Mouse (Mus musculus) MEL (cell line): ENCODE measurements around the gene Nek3. TPM values are rescaled to one million over a fixed set of nuclear protein-coding genes. Genes with fewer than 3 reads are reported as not detected.
A peak's percentile ranks its signal among the peaks of the same experiment; 100 is the strongest.

ENCODE experiments used
- DNase-seq: peaks from one replicate; pipeline ENCODE4 v3.0.0; 2011; ENCODE audit warnings: low read depth, low spot score
- H3K27ac ChIP-seq: 2 replicates; pipeline ENCODE4 v1.5.1; 2012; ENCODE audit warnings: low read depth, mild to moderate bottlenecking, control low read depth, low read length, moderate library complexity; ENCODE audit not compliant: control insufficient read depth
- H3K27me3 ChIP-seq, 2 experiments: fragments of 150-350 bp in 1 of 2; sonication (generic) in 1 of 2; 2 replicates each; pipeline ENCODE4 v1.6.1; 2012; ENCODE audit warnings: low read length in 2 of 2, mild to moderate bottlenecking in 2 of 2, improper control_type of control experiment in 1 of 2, moderate library complexity in 1 of 2; ENCODE audit not compliant: insufficient read depth in 2 of 2, control insufficient read depth in 1 of 2
- H3K36me3 ChIP-seq, 2 experiments: 2 replicates each; pipeline ENCODE4 v1.6.1; 2012 to 2014; ENCODE audit warnings: low read length in 2 of 2, improper control_type of control experiment in 1 of 2, inconsistent platforms in 1 of 2, mild to moderate bottlenecking in 1 of 2; ENCODE audit not compliant: insufficient read depth in 2 of 2, control insufficient read depth in 1 of 2
- H3K4me1 ChIP-seq, 2 experiments: fragments of 150-350 bp in 1 of 2; sonication (generic) in 1 of 2; 2 replicates each; pipeline ENCODE4 v1.6.1; 2012; ENCODE audit warnings: low read length in 2 of 2, improper control_type of control experiment in 1 of 2, mild to moderate bottlenecking in 1 of 2; ENCODE audit not compliant: insufficient read depth in 2 of 2, control insufficient read depth in 1 of 2
- H3K4me3 ChIP-seq, 2 experiments: fragments of 150-350 bp in 1 of 2; sonication (generic) in 1 of 2; 2 replicates each; pipeline ENCODE4 v1.5.1; 2012; ENCODE audit warnings: low read depth in 2 of 2, low read length in 2 of 2, mild to moderate bottlenecking in 2 of 2, moderate library complexity in 2 of 2, control low read depth in 1 of 2, improper control_type of control experiment in 1 of 2; ENCODE audit not compliant: control insufficient read depth in 1 of 2, insufficient read depth in 1 of 2
- H3K79me2 ChIP-seq: 2 replicates; pipeline ENCODE4 v1.6.1; 2012; ENCODE audit warnings: mild to moderate bottlenecking, low read length, moderate library complexity; ENCODE audit not compliant: control insufficient read depth, poor library complexity, insufficient read depth
- H3K9ac ChIP-seq: 2 replicates; pipeline ENCODE4 v1.6.1; 2012; ENCODE audit warnings: low read depth, mild to moderate bottlenecking, control low read depth, low read length, moderate library complexity; ENCODE audit not compliant: control insufficient read depth, poor library complexity, severe bottlenecking
- H3K9me3 ChIP-seq: fragments of 150-350 bp; sonication (generic); replicated peaks from 2 replicates; pipeline ENCODE4 v1.6.1; 2012; ENCODE audit warnings: mild to moderate bottlenecking, low read length, improper control_type of control experiment, moderate library complexity; ENCODE audit not compliant: insufficient read depth
- CTCF ChIP-seq, 3 experiments: IDR thresholded peaks in 2 of 3; conservative IDR thresholded peaks in 1 of 3; 2 replicates each; pipeline ENCODE4 v1.5.1; 2011 to 2012; ENCODE audit warnings: low read length in 3 of 3, low read depth in 2 of 3, mild to moderate bottlenecking in 2 of 3, improper control_type of control experiment in 1 of 3, inconsistent platforms in 1 of 3, mixed read lengths in 1 of 3, moderate library complexity in 1 of 3; ENCODE audit not compliant: control insufficient read depth in 1 of 3, insufficient read depth in 1 of 3, poor library complexity in 1 of 3, severe bottlenecking in 1 of 3
- ETS1 ChIP-seq: IDR thresholded peaks from 2 replicates; pipeline ENCODE4 v1.6.1; 2012; ENCODE audit warnings: low read depth, mild to moderate bottlenecking, inconsistent platforms, low read length, improper control_type of control experiment, moderate library complexity
- HCFC1 ChIP-seq: IDR thresholded peaks from 2 replicates; pipeline ENCODE4 v1.6.1; 2012; ENCODE audit warnings: low read depth, mild to moderate bottlenecking, inconsistent platforms, low read length, improper control_type of control experiment, moderate library complexity
- KAT2A ChIP-seq: conservative IDR thresholded peaks from 2 replicates; pipeline ENCODE4 v1.6.1; 2012; ENCODE audit warnings: low read depth, low read length, improper control_type of control experiment, inconsistent platforms
- MAZ ChIP-seq: IDR thresholded peaks from 2 replicates; pipeline ENCODE4 v1.6.1; 2012; ENCODE audit warnings: low read depth, mild to moderate bottlenecking, inconsistent platforms, low read length, improper control_type of control experiment
- MEF2A ChIP-seq: IDR thresholded peaks from 2 replicates; pipeline ENCODE4 v1.6.1; 2014; ENCODE audit warnings: low read depth, mild to moderate bottlenecking, inconsistent platforms, low read length, improper control_type of control experiment; ENCODE audit not compliant: poor library complexity, insufficient replicate concordance, severe bottlenecking; ENCODE audit errors: extremely low read depth
- MXI1 ChIP-seq: IDR thresholded peaks from 2 replicates; pipeline ENCODE4 v1.6.1; 2011; ENCODE audit warnings: mild to moderate bottlenecking, low read depth, low read length, improper control_type of control experiment
- NELFE ChIP-seq: IDR thresholded peaks from 2 replicates; pipeline ENCODE4 v1.6.1; 2011; ENCODE audit warnings: low read depth, low read length, improper control_type of control experiment
- NRF1 ChIP-seq: IDR thresholded peaks from 2 replicates; pipeline ENCODE4 v1.6.1; 2014; ENCODE audit warnings: low read depth, mild to moderate bottlenecking, inconsistent platforms, low read length, improper control_type of control experiment, moderate library complexity; ENCODE audit not compliant: poor library complexity, insufficient read depth, severe bottlenecking
- POLR2A ChIP-seq, 2 experiments: IDR thresholded peaks; 2 replicates each; pipeline ENCODE4 v1.6.1; 2011 to 2012; ENCODE audit warnings: low read length in 2 of 2, mild to moderate bottlenecking in 2 of 2, control low read depth in 1 of 2, improper control_type of control experiment in 1 of 2, low read depth in 1 of 2, moderate library complexity in 1 of 2; ENCODE audit not compliant: control insufficient read depth in 1 of 2, insufficient read depth in 1 of 2, poor library complexity in 1 of 2
- POLR2AphosphoS2 ChIP-seq: IDR thresholded peaks from 2 replicates; pipeline ENCODE4 v1.6.1; 2011; ENCODE audit warnings: low read length, improper control_type of control experiment
- RAD21 ChIP-seq: IDR thresholded peaks from 2 replicates; pipeline ENCODE4 v1.6.1; 2011; ENCODE audit warnings: mild to moderate bottlenecking, low read depth, low read length, improper control_type of control experiment
- SIN3A ChIP-seq: IDR thresholded peaks from 2 replicates; pipeline ENCODE4 v1.6.1; 2012; ENCODE audit warnings: low read length, improper control_type of control experiment, inconsistent platforms
- SMC3 ChIP-seq: IDR thresholded peaks from 2 replicates; pipeline ENCODE4 v1.6.1; 2011; ENCODE audit warnings: low read depth, low read length, improper control_type of control experiment
- TAL1 ChIP-seq: IDR thresholded peaks from 2 replicates; pipeline ENCODE4 v1.6.1; 2012; ENCODE audit warnings: mild to moderate bottlenecking, inconsistent platforms, low read length, moderate library complexity, mixed read lengths
- TBP ChIP-seq: IDR thresholded peaks from 2 replicates; pipeline ENCODE4 v1.8.0; 2011; ENCODE audit warnings: low read depth, low read length, improper control_type of control experiment
- TCF12 ChIP-seq: IDR thresholded peaks from 2 replicates; pipeline ENCODE4 v1.6.1; 2014; ENCODE audit warnings: low read depth, mild to moderate bottlenecking, inconsistent platforms, low read length, improper control_type of control experiment, moderate library complexity
- USF2 ChIP-seq, 2 experiments: IDR thresholded peaks; 2 replicates each; pipeline ENCODE4 v1.6.1; 2011 to 2012; ENCODE audit warnings: improper control_type of control experiment in 2 of 2, low read length in 2 of 2, borderline replicate concordance in 1 of 2, inconsistent platforms in 1 of 2, low read depth in 1 of 2, mild to moderate bottlenecking in 1 of 2; ENCODE audit not compliant: insufficient read depth in 1 of 2
- ZC3H11A ChIP-seq: IDR thresholded peaks from 2 replicates; pipeline ENCODE4 v1.6.1; 2012; ENCODE audit warnings: low read depth, mild to moderate bottlenecking, inconsistent platforms, low read length, improper control_type of control experiment
- ZMIZ1 ChIP-seq: IDR thresholded peaks from 2 replicates; pipeline ENCODE4 v1.6.1; 2012; ENCODE audit warnings: low read depth, mild to moderate bottlenecking, inconsistent platforms, low read length, improper control_type of control experiment, moderate library complexity
- ZNF384 ChIP-seq: IDR thresholded peaks from 2 replicates; pipeline ENCODE4 v1.6.1; 2012; ENCODE audit warnings: low read depth, mild to moderate bottlenecking, inconsistent platforms, low read length, improper control_type of control experiment
- polyA plus RNA-seq, 2 experiments: library from polyadenylated mRNA; stranded (reverse) in 1 of 2; unstranded in 1 of 2; fragments of >175 nt in 1 of 2; fragments of >200 nt in 1 of 2; gene quantifications; 2 replicates each; pipeline versions ENCODE4 v1.2.1 to v1.2.4; 2012; ENCODE audit warnings: low replicate concordance in 2 of 2, low read depth in 1 of 2; ENCODE audit not compliant: insufficient read length in 2 of 2, insufficient read depth in 1 of 2, missing spikeins in 1 of 2
- total RNA-seq: library from RNA; depleted of rRNA; stranded (reverse); fragments of 300-350 nt; gene quantifications from 2 replicates; pipeline ENCODE4 v1.2.3, GENCODE M21; 2012; rRNA removed

Gene Nek3
- total RNA-seq (2.0 and 3.0 TPM in 2 replicates), polyA plus RNA-seq (1 to 10 TPM in 1 of 2 experiments, not detected in 1; 3.5 TPM)

DNA sequence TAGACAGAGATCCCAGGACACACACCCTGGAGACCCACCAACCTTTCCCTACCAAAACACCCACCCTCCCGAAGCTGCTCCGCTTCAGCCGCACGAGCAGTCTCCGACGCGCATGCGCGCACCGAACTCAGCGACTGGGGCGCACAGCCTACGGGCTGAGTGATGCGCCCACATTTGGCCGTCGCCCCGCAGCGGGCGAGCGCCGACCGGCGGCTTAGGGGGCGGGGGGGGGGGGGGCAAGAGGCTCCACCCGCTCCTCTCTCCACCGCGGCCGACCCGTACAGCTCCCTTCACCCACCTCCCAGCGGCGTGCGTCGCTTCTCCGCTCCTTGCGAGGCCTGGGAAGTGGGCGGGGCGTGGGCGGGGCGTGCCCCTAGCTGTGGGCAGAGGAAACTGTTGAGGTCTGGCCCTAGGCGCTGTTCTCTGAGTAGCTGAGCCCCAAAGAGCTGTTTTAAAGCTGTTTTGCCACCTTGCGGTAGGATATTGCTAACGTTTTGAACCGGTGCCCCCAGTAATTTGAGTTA, at the start of gene Nek3:
Gene Nek3, minus strand, starts transcription at position 356 of the 524 bp plus-strand sequence.
- peaks cover 0 to 5% of the 10 kb centered on the region in 2 experiments; a peak in 2 of 4 replicates for H3K4me1 ChIP-seq
- H3K79me2 ChIP-seq, result no peaks in the 10 kb centered on the region
- H3K27ac ChIP-seq, result peak within 1 kb of the TSS; percentile 55
- H3K36me3 ChIP-seq, result peaks cover 2 to 3% of the 10 kb centered on the region in 2 experiments
- H3K9ac ChIP-seq, result peak within 1 kb of the TSS; percentile 78
- TF ChIP-seq MEF2A (no peak), HCFC1 (peak; percentile 65), ZC3H11A (peak; percentile 35; the same call in 1 of the 2 replicates), SMC3 (peak; percentile 61), TCF12 (peak; percentile 25; the same call in 1 of the 2 replicates), MXI1 (peak; percentile 17), CTCF (IDR thresholded peaks at IDR 0.05 in 2 of 3, conservative IDR thresholded peaks at IDR 0.05 in 1 of 3; ENCODE audit: control insufficient read depth in 1 of 3, insufficient read depth in 1 of 3, low read depth in 2 of 3, low read length in 3 of 3, poor library complexity in 1 of 3, severe bottlenecking in 1 of 3) (peak; percentile 33 to 71 (median 42)), TBP (peak; percentile 49), MAZ (peak; percentile 68), ETS1 (no peak), USF2 (IDR thresholded peaks at IDR 0.05; ENCODE audit: borderline replicate concordance in 1 of 2, insufficient read depth in 1 of 2, low read depth in 1 of 2, low read length in 2 of 2) (no peak), NRF1 (peak; percentile 84), KAT2A (no peak), RAD21 (peak; percentile 60), ZNF384 (no peak), ZMIZ1 (0 out of 2 replicates have a peak, but pooled peaks have one; percentile 56), POLR2AphosphoS2 (peak; percentile 58; the same call in 1 of the 2 replicates), SIN3A (peak; percentile 66), POLR2A (IDR thresholded peaks at IDR 0.05; ENCODE audit: control insufficient read depth in 1 of 2, insufficient read depth in 1 of 2, low read depth in 1 of 2, low read length in 2 of 2, poor library complexity in 1 of 2) (peak; percentile 62 to 89), TAL1 (no peak), NELFE (peak; percentile 82)
- no peaks in the 10 kb centered on the region for H3K27me3 ChIP-seq
- DNase-seq, result peak; percentile 96
- H3K4me3 ChIP-seq, result peak within 1 kb of the TSS; percentile 76 to 89
- no peaks in the 10 kb centered on the region for H3K9me3 ChIP-seq
